Mouse (Mus musculus) small intestine, adult 2 months (tissue): ENCODE measurements around the gene Depp1. TPM values are rescaled to one million over a fixed set of nuclear protein-coding genes. Genes with fewer than 3 reads are reported as not detected.

Source experiments
- H3K27ac ChIP-seq: fragments of 200-500 bp; 2 replicates; pipeline ENCODE4 v1.5.1; 2012; ENCODE audit warnings: low read depth, low read length, control low read depth, inconsistent platforms; ENCODE audit not compliant: insufficient read depth
- H3K27me3 ChIP-seq: fragments of 200-500 bp; 2 replicates; pipeline ENCODE4 v1.6.1; 2012; ENCODE audit warnings: mild to moderate bottlenecking, moderate library complexity, low read length, inconsistent platforms; ENCODE audit not compliant: control insufficient read depth, insufficient read depth
- H3K36me3 ChIP-seq: fragments of 200-500 bp; 2 replicates; pipeline ENCODE4 v1.6.1; 2012; ENCODE audit warnings: mild to moderate bottlenecking, low read length, control low read depth, inconsistent platforms; ENCODE audit not compliant: control insufficient read depth, insufficient read depth
- H3K4me1 ChIP-seq: fragments of 200-500 bp; 2 replicates; pipeline ENCODE4 v1.6.1; 2012; ENCODE audit warnings: low read length, inconsistent platforms, mixed read lengths; ENCODE audit not compliant: control insufficient read depth, insufficient read depth, insufficient read length
- H3K4me3 ChIP-seq: fragments of 200-500 bp; 2 replicates; pipeline ENCODE4 v1.5.1; 2012; ENCODE audit warnings: low read depth, mild to moderate bottlenecking, control low read depth, inconsistent platforms, low read length, moderate library complexity
- CTCF ChIP-seq: fragments of 200-500 bp; IDR thresholded peaks from 2 replicates; pipeline ENCODE4 v1.5.1; 2012; ENCODE audit warnings: low read depth, mild to moderate bottlenecking, control low read depth, inconsistent platforms, low read length, moderate library complexity, mixed read lengths; ENCODE audit not compliant: insufficient replicate concordance, insufficient read length; ENCODE audit errors: extremely low read depth
- POLR2A ChIP-seq: fragments of 200-500 bp; IDR thresholded peaks from 2 replicates; pipeline ENCODE4 v1.6.1; 2012; ENCODE audit warnings: low read depth, mild to moderate bottlenecking, control low read depth, inconsistent platforms, low read length, moderate library complexity
- WGBS: fragments of 180-500 bp; shearing (Covaris S2); methylation state at CpG from one replicate; pipeline ENCODE4 v1.1.7; 2018; 5-methylcytosine and 5-hydroxymethylcytosine counted together
- polyA plus RNA-seq: library from polyadenylated mRNA; depleted of rRNA; stranded (reverse); fragments of >200 nt; gene quantifications from 2 replicates; pipeline ENCODE4 v1.2.3, GENCODE M21; 2012

Depp1 gene
- polyA plus RNA-seq, 1 experiment = 2.6 TPM

DNA sequence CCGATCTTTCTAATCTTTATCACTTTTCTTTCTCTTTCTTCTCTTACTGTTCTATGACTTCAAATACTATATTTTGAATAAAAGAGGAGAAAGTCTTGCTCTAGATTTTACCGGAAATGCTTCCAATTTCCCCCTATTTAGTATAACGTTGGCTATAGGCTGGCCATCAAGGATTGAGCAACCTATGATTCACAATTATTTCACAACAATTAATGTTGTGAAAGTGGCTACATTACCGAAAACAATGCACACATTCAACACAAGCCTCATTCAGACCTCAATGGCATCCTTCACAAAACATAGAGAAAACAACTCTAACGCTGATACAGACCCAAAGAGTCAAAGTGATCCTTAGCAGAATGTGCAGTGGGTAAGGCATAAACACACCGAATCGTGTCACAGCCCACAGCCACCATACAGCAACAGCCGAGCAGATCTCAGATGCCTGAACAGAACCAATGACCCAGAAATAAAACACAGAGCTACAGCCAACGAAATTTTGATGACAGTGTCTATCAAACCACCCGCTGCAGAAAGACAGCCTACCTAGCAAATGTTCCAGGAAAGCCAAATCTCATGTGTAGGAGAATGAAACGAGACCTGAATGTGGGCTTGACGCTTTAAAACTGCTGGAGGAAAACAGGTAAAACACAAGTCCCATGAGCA is 15.8 kb downstream of the Depp1 start:
- TF ChIP-seq CTCF (no peak), POLR2A (no peak)
- Histone ChIP-seq H3K36me3 (no peaks in the 10 kb centered on the region), H3K4me1 (peaks cover 15% of the 10 kb centered on the region), H3K27me3 (no peaks in the 10 kb centered on the region), H3K27ac (no peak overlapping the region), H3K4me3 (no peak overlapping the region)
- 86% methylated on average over 12 of the region's 12 CpGs for WGBS

DNA sequence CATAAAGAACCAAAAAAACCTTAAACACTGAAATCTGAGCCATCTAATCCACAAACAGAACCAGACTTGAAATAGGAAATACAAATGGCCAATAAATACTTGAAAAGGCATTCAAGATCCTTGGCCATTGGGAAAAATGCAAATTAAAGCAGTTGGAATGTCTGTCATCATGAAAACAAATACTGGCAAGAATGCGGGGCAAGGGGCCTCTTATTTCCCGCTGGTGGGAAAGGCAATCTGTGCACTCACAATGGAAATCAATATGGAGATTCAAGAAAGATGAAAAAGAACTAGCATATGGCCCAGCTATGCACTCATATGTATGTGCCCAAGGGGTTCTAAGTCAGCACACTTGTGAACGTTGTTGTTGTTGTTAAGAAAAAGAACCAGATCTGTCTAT is 16.5 kb downstream of the Depp1 start:
- no peak for TF ChIP-seq POLR2A
- no peak for TF ChIP-seq CTCF
- Histone ChIP-seq H3K36me3 (no peaks in the 10 kb centered on the region), H3K4me1 (peaks cover 22% of the 10 kb centered on the region), H3K27ac (no peak overlapping the region), H3K4me3 (no peak overlapping the region), H3K27me3 (no peaks in the 10 kb centered on the region)
- 83% methylated on average over 3 of the region's 3 CpGs for WGBS

DNA sequence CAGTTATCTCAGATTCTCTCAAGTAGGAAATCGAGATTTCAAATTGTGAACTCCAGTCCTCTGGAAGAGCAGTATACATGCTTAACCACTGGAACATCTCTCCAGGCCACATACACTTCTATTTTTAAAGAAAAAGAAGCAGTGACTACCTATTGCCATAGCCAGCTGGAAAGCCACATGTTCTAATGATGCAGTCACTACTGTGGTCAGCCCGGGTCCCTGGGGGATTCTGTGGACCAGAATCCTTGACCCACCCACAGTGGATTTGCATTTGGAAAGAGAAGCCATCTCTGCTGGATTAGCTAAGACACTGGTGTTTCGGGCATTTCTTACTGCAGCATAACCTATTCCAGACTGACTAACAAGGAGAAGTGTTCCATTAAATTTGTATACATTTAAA is 17.0 kb downstream of the Depp1 start:
- no peak overlapping the region for H3K4me3 ChIP-seq
- H3K27me3 ChIP-seq = no peaks in the 10 kb centered on the region
- no peak overlapping the region for H3K27ac ChIP-seq
- WGBS = 83% methylated on average over 3 of the region's 3 CpGs
- no peaks in the 10 kb centered on the region for H3K36me3 ChIP-seq
- peaks cover 23% of the 10 kb centered on the region for H3K4me1 ChIP-seq
- no peak for TF ChIP-seq POLR2A
- no peak for TF ChIP-seq CTCF

DNA sequence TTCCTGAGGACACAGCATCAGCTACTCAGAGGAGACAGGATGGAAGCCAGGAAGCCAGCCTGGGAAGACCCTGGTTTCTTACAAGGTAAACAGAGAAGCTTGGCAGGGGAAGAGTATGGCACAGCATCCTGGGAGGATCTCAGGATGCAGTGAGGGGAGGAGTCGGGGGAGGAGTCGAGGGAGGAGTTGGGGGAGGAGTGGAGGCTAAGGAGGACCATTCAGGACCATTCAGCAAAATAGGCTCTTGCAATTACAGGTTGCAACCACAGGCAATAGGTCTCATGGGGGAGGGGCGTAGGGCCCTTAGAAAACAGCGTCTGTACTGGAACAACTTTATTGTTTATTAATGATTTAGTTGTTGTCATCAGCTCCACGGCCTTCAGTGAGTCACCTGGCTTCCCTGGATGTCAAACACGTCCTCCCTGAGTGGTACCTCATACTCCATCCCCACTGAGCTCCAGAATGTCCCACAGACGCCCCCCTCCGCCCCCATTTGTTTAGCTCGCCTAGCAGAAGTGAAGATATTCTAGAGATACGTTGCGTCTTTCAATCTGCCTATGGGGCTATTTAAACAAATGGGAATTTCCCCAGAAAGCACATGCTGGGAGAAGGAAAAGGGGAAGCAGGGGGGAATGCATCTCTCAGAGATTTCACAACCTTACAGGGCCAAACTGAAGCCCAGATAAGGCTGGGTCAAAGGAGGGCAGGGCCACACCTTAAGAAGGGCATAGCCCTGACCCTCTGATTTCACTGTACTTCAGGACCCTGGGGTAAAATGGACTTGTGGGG is 18.5 kb downstream of the Depp1 start:
- H3K4me1 ChIP-seq = peaks cover 23% of the 10 kb centered on the region
- TF ChIP-seq CTCF (no peak), POLR2A (no peak)
- H3K4me3 ChIP-seq = no peak overlapping the region
- WGBS = 55% methylated on average over 11 of the region's 11 CpGs
- no peaks in the 10 kb centered on the region for H3K36me3 ChIP-seq
- H3K27me3 ChIP-seq = no peaks in the 10 kb centered on the region
- no peak overlapping the region for H3K27ac ChIP-seq

DNA sequence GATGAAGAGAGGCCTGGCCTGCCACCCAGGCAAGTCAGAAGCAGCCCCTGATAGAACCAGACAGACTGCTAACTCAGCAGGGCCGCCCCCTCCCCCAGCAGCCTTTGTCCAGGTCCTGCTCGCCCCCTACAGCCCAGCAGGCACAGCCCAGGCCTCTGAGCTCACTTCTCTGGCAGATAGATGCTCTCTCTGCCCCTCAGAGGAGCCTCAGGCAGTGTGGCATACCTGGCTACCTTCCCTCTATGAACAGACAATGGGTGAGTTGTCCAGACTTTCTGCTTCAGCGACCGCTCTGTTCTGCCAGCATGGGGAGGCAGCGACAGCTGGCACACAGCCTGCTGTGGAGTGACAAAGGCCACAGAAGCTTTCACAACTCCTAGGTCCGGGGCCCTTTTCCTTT is 19.7 kb downstream of the Depp1 start:
- H3K27me3 ChIP-seq = no peaks in the 10 kb centered on the region
- H3K27ac ChIP-seq = no peak overlapping the region
- no peaks in the 10 kb centered on the region for H3K36me3 ChIP-seq
- 28% methylated on average over 6 of the region's 6 CpGs for WGBS
- TF ChIP-seq POLR2A = no peak
- no peak for TF ChIP-seq CTCF
- H3K4me1 ChIP-seq = peaks cover 31% of the 10 kb centered on the region
- no peak overlapping the region for H3K4me3 ChIP-seq

DNA sequence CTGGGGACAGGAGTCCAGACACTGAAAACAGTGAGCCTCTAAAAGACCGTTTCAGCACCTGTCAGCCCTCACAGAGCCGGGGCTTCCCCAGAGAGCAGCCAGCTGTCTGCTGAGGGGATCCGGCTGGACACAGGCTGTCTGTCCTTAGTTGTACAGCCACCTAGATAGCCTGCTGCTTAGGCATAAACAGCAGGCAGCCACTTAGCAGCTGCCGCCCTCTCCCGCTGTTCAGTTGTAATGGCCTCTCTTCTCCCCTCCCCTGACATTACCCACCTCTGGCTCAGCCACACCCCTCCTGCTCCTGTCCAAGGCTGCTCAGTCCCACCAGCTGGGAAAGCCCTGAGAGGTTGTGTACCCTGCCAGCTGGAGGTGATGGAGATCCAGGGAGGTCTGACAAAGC is 20.6 kb downstream of the Depp1 start:
- H3K4me1 ChIP-seq = peaks cover 33% of the 10 kb centered on the region
- peak overlapping the region; percentile 21 for H3K4me3 ChIP-seq
- H3K27ac ChIP-seq = peak overlapping the region; percentile 62
- no peaks in the 10 kb centered on the region for H3K27me3 ChIP-seq
- WGBS = 17% methylated on average over 5 of the region's 5 CpGs
- no peak for TF ChIP-seq CTCF
- no peak for TF ChIP-seq POLR2A
- H3K36me3 ChIP-seq = no peaks in the 10 kb centered on the region

DNA sequence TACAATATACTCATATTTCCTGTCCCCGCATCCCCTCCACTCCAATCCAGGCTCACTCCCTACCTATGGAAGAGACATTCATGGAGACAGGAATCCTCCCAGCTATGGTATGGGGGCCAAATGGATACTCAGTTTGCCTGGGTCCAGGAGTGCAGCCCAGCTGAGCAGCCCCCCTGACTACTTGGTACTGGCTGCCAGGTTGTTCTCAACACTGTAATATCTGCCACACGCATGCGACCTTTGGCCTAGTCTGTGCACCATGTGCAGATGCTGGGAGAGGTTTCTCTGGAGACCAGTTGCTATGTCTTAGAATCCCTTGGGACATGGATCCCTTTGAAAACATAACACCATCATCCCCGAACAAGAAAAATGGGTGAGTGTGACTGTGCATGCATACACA is 21.4 kb downstream of the Depp1 start:
- 31% methylated on average over 4 of the region's 4 CpGs for WGBS
- Histone ChIP-seq H3K4me3 (peak overlapping the region; percentile 37; the same call in 1 of the 2 replicates), H3K27ac (peak overlapping the region; percentile 62), H3K36me3 (no peaks in the 10 kb centered on the region), H3K4me1 (peaks cover 35% of the 10 kb centered on the region), H3K27me3 (no peaks in the 10 kb centered on the region)
- TF ChIP-seq CTCF (no peak), POLR2A (no peak)

DNA sequence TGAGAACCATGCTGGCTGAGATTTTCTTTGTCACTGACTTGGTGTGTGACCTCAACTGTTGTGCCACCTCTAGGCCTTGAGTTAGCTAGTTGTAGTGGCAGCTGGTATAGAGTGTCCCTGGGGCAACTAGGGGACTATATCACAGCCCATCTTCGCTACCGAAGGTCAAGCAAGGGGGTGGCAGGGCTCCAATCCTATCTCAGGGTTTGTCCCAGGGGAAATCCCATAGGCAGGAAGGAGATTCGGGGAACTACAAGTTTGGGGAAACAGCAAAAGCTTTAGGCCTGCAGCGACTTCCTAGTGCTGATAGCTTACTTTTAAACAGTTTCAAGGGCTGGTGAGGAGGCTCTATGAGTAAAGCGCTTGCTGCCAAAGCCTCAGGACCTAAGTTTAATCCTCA is 21.9 kb downstream of the Depp1 start:
- WGBS = 26% methylated on average over 5 of the region's 5 CpGs
- peak overlapping the region; percentile 45 for H3K27ac ChIP-seq
- H3K4me1 ChIP-seq = peaks cover 37% of the 10 kb centered on the region
- H3K36me3 ChIP-seq = no peaks in the 10 kb centered on the region
- H3K4me3 ChIP-seq = peak overlapping the region; percentile 37
- H3K27me3 ChIP-seq = no peaks in the 10 kb centered on the region
- TF ChIP-seq POLR2A = no peak
- TF ChIP-seq CTCF = no peak
